Mouse (Mus musculus): ENCODE measurements around the gene Klhl11. TPM values are rescaled to one million over a fixed set of nuclear protein-coding genes. Genes with fewer than 3 reads are reported as not detected.

The Klhl11 gene
- total RNA-seq (2021) = 10 to 100 TPM; 48.8 to 50.0 TPM
- long read RNA-seq, experiment 1, partial matches to known transcripts = 0 of 1 reads
- long read RNA-seq, experiment 1, other reads (novel, unspliced or antisense) = 0 of 1 reads
- long read RNA-seq, experiment 2, partial matches to known transcripts = 0 of 4 reads
- long read RNA-seq, experiment 2, other reads (novel, unspliced or antisense) = 2 of 4 reads

DNA sequence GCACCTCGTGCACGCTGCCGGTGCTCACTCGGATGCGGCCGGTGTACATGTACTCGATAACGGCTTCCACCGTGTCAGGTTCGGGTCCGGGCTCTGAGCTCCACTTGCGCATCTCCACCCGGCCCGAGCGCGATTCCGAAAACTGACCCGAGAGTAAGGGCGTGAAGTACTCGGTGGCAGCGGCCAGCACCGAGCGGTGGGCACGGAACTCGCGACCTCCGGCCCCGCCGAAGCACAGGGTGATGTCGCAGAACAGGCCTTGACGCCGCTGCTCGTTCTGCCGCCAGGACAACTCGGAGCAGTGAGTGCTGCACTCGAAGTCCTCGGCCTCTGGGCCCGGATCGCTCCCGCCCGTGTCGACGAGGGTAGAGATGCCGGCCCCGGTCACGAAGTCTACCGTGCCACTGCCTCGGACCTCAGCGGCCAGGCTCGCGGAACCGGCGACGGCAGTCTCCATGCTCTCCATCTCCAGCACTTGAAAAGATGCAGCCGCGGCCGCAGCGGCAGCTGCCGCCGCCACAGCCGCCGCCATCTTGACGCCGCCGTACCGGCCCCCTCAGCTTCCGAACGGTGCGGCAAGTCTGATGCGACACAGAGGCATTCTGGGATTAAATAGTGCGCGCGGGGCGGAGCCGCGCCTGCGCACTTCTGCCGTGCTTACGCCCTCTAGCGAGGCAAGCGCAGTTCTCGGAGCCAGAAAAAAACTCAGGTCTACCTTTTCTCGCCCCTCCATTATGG is at the start of gene Klhl11:
Gene Klhl11, minus strand, starts transcription at position 545 of the 738 bp plus-strand sequence.
- peak; percentile 84 to 88 for DNase-seq (ENCODE audit: low spot score in 2 of 2)

DNA sequence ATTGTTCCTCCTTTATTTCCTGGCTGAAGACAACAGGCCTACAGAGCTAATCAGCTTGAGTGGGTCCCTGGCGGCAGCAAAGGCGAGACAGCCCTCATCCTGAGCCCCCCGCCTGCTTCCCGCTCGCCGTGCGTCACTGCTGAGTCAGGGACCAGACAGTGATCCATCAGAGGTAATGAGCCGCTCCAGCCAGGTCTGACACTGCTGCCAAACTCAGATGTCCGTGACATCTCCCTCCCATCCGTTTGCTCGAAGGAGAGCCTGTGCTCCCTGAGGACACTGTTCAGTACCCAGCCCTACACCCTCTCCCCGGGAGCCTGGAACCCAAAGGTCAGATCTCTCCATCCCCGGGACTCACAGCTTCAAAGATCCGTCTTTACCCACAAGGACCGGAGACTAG is 48.3 kb upstream of the Klhl11 start:
- DNase-seq (ENCODE audit: low spot score in 2 of 2) = peak in 1 of 2 experiments; percentile 54

DNA sequence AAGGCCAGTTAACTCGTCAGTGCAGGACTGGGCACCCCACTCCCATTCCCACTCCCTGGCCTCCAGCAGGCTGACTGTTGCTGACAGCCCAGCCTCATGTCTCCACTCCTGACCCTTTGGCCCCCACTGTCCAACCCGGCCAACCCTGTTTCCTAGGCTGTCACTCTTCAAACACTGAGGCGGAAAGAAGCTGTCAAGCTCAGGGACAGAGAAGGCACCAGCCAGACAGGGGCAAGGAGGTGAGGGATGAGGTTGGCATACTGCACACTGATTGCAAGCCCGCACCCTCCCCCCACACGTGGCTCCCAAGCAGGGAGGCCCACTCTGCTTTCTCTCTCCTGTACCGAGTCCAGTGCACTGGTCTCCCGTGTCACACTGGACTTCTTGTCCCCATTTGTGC is 46.6 kb upstream of the Klhl11 start:
- DNase-seq (ENCODE audit: low spot score in 2 of 2) = no peak

DNA sequence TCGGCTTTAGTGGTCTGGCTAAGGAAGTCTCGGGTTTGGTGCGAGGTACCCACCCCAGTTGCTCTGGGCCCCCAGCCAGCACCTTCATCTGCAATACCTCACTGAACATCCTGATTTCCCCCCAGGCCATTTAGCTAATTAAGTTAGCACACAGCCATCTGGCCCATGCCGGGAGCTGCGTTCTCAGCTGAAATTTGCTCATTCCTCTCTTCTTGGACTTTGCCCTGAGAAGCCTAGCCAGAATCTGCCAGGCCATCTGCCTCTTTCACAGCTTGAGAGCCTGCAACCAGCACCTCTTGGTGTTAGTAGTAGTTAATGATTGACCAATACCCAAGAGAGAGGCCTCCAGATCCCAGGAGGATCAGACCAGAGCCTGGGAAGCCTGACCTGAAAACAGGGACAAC is 45.6 kb upstream of the Klhl11 start:
- DNase-seq (ENCODE audit: low spot score in 2 of 2) = no peak

DNA sequence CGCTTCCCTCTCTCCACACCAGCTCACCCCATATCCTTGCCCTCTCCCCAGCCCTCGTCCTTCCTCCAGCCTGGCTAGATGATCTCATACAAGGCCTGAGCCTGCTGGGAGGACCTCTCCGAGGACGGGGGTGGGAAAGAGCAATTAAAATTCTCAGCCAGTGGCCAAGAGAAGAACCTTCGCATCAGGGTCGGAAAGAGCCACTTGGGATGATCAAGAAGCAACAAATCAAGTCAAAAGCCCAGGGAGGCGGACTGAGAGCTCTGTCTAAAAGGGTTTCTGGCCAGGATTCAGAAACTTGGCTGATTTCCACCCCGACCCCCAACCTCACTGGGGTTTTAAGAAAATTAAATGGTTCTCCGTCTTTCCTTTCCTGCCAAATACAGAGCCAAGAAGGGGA is 43.8 kb upstream of the Klhl11 start:
- no peak for DNase-seq (ENCODE audit: low spot score in 2 of 2)

DNA sequence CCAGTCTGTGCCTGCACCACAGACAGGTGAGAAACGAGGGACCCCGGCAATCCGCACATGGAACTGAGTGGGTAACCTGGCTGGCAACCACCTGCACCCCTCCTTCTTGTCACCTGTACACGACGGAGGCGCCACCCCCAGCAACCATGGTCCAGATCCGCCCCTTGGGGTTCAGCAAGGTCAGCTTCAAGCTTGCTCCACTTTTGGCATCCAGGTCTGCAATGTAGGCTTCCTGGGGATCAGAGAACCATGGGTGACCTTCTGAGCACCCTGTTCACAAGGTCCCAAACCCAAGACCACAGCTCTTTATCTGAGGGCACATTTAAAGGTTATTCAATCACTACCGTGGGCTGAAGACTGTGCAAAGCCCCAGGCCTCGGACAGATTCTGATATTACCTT is 43.2 kb upstream of the Klhl11 start:
- no peak for DNase-seq (ENCODE audit: low spot score in 2 of 2)

DNA sequence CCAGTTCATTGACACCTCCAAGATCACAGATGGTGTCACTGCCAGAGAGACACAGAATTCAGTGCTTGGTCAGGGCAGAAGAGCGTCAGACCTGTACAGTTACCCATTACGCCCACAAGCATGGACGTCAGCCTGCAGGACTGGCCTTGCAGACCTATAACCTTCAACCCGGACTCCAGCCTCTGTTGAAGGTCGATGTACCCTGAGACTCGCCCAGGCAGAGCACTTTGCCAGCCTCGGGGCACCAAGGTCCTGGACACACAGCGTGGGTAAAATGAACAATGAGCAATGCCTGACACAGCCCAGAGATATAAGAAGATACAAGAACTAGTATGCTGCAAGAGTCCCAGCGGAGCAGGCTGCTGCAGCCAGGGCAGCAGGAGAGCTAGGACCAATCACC is 42.5 kb upstream of the Klhl11 start:
- no peak for DNase-seq (ENCODE audit: low spot score in 2 of 2)

DNA sequence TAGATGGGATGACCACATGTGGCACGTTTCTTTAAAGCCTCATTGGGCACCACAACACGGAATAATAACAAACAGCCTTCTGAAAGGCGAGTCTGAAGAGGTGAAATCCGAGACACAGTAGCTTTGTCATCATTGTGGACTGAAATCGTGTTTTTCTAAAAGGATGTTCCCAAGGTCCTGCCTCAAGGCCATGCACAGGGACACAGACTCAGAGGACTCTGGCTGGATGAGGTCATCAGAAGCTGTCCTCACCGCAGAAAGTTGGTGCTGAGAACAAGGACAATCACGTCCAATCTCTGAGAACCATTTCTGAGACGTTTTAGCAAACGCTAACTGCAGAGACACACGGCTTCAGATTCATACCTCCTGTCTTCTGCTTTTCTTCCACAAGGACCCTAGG is 41.2 kb upstream of the Klhl11 start:
- DNase-seq (ENCODE audit: low spot score in 2 of 2) = no peak

DNA sequence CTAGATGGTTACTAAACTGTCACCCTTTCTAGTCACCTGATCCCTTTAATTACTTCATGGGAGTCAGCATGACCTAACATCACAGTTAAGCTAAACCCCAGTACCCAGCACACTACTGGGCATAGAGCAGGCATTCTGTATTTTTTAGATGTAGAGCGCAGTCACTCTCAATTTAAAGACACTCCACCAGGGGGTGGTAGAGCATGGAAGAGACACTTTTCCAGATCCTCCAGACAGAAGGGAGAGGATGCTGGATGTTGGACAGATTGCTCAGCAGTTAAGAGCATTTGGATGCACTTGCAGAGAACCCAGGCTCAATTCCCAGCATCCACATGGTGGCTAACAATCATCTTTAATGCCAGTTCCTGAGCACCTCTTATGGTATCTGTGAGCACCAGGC is 39.8 kb upstream of the Klhl11 start:
- no peak for DNase-seq (ENCODE audit: low spot score in 2 of 2)

DNA sequence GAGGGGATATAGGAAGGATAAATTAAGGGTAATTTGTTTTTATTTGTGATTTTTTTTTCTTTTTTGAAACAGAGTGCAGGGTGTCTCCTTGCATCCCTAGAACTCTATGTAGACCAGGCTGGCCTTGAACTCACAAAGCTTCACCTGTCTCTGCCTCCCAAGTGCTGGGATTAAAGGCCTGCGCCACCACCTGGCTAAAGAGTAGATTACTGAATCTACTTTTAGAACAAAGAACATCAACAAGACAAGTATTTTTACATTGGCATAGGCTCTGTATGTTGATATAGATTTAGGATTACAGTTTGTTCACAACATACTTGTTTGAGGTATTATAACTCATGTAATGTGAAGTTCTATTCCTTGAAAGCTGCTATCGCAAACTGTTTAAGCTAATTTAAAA is 38.0 kb upstream of the Klhl11 start:
- no peak for DNase-seq (ENCODE audit: low spot score in 2 of 2)

DNA sequence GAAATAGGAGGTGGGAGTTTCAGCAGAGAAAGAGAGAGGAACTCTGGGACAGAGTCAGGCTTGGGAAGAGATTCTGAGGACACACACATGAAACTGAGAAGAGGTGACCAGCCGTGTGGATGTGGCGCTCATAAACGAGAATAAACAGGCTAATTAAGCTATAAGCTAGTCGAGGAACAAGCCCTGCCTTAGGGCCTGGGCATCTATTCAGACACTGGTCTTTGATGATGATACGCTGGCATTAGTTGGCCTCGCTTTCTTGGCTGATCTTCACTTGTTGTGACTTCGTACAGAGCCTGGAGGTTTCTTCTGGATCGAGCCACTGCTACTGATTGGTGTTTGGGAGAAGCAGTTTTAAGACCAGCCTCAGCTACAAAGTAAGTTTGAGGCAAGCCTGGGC is 33.5 kb upstream of the Klhl11 start:
- no peak for DNase-seq (ENCODE audit: low spot score in 2 of 2)

DNA sequence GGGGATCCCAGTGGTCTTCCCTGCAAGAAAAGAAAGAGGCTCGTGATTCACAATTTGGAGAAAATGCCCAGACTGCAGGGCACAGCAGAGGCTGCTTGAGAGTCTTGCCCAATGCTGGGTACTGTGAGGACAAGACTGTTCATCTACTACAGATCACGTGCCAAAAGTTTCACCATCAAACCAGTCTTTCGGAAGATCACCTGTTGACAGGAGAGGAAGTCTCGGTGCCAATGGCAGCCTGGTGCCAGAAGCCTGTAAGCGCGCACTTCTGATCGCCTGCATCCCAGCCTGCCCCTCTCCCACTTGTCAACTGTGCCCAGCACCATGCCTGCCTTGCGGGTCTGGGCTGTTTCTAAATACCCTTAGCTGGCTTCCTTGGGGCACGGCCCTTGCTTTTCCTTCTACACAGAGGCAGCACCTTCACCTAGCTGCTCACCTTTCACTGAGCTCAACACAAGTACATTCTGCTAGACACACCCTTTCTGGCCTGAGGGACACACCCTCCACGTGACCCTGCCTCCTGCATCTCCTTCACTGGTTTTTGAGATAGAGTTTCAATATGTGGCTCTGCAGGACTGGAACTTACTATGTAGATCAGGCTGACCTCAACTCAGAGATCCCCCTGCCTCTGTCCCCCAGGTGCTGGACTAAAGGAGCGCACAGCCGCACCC is 32.6 kb upstream of the Klhl11 start:
- DNase-seq (ENCODE audit: low spot score in 2 of 2) = no peak

DNA sequence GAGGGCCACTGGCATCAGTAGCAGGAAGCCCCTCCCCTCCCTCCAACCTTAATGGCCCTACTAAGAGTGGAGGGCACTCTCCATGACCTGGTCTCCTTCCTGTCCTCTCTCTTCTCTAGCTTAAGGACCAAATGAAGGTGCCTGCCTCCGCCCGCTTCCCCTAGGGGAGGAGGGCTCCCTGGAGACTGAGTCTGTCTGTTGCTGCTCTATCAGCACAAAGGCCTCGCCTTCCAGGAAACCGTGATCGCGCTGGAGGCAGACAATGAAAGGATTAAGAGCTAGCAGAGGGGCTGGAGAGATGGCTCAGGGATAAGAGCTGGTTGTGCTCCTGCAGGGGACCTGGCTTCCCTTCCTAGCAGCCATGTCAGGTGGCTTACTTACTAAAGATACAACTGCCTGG is 28.8 kb upstream of the Klhl11 start:
- DNase-seq (ENCODE audit: low spot score in 2 of 2) = no peak

DNA sequence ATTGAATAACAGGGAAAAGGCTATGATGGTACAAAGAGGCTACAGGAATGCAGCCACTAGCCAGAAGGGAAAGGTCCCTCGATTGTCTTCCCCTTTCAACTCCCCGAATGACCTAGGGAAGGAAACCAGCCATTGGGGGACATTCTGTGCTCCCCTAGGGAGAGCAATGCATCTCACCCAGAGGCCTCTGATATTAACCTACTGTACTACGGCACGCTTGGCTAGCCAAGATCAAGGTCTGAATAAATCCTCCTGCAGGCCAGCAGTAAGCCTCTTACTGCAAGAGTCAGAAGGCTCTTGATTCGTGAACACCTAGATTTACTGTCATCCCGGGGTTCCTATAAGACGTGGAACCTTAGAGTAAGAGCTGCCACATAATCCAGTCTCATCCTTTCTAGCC is 28.1 kb upstream of the Klhl11 start:
- no peak for DNase-seq (ENCODE audit: low spot score in 2 of 2)

DNA sequence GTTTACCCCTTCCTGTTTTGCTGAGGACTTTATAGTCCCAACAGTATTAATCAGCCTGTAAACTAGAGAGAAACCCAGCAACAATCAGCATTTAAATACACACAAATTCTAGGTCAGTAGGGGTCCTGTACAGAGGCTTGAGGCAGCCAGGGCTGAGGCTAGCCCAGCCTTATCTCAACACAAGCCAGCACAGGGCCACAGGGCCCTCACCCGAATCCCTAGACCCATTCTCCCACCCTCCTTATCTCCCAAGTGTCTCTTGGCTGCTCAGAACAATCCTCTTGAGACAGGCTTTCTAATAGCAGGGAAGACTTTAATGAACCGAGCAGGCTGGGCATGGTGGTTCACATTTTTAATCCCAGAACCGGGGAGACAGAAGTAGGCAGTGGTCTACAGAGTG is 27.7 kb upstream of the Klhl11 start:
- no peak for DNase-seq (ENCODE audit: low spot score in 2 of 2)

DNA sequence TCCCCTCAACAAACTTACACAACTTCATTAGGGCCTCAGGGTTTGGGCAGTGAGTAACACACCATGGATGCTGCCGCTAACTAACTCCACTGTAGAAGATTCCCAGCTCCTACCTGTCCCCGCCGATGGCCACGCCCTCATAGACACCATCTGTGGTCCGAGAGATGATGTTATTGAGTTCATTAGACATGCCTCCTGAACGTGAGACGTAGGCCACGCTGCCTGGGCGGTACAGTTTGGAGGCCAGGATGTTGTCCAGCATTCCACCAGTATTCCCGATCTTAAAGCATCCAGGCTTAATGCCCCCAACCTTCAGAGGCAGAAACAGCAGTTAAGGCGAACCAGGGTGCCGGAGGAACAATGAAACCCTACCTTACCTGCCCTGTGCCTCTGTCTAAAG is 21.2 kb upstream of the Klhl11 start:
- DNase-seq (ENCODE audit: low spot score in 2 of 2) = no peak

DNA sequence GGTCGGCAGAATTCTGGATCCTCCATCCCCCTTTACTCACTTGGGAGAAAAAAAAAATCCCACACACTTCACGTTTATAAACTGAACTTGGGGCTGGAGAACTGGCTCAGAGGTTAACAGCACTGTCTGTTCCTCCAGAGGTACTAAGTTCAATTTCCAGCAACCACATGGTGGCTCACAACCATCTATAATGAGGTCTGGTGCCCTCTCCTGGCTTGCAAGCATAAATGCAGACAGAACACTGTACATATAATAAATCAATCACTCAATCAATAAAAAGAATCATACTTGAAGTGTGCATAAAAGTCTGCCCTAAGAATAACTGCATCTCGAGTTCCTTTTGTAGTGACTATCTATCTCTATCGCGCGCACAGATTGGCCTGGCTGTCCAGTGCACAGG is 18.4 kb upstream of the Klhl11 start:
- DNase-seq (ENCODE audit: low spot score in 2 of 2) = no peak

DNA sequence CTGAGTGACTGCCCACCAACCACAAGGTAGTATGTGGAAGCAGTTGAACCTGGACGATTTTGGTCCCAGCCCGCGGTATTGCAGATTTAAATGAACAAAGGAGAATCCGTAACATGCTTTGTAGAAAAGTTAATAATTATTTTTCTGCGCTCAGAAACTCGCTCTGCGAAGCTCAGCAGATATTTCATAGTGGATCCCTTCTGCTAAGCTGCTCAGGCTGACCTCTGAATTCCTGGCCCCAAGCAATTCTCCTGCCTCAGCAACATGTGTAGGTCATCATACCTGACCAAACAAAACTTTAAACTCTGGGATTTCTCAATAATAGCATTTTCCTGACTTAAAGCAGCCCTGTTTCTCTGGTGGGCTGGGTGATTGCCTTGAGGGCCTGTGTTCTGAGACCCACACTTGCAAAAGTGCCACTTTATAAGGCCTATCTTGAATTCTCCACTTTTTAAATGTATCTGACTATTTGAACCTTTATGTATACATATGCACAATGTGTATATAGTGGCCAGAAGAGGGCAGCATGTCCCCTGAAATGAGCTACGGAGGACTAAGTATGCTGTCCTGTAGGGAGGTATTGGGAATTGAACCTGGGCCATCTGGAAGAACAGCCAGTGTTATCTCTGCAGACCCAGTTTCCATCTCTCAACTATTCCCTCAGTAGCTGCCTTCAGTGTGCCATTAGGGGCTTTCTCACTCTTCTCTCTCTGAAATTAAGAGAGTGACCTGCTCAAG is 13.4 kb upstream of the Klhl11 start:
- DNase-seq (ENCODE audit: low spot score in 2 of 2) = no peak

DNA sequence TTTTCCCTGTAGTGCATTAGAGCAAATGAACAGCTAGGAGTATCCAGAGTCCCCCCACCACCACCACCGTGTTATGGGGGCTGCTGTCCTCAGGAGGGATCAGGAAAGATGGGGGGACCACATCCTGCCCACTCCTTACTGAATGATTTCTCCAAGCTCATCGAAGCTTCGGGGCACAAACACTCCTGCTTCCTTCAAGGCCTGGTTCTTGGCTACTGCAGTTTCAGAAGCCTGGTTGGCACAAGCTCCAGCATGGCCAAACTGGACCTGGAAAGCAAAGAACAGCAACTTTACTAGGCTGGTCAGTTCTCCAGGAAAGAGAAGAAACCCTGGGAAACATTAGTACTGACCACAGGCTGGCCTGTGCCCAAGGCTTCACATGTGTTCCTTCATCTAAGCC is 11.9 kb upstream of the Klhl11 start:
- DNase-seq (ENCODE audit: low spot score in 2 of 2) = no peak

DNA sequence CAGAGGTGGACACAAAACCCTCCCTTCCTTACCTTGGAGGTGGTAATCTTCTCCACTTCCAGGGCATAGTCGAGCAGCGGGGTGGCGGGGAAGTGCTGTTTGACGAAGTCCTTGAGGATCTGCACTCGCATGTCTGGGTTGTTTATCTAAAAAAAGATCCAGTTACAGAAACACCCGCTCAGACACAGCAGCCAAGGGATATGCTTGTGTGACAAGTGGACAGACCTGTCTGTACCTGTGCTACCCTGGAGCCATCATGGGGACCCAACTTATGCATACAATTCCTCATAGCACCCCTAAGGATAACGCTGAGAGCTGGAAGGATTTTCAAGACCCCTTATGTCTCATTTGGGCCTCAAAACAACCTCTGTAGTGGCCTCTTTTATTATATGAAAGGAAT is 6.6 kb upstream of the Klhl11 start:
- DNase-seq (ENCODE audit: low spot score in 2 of 2) = no peak

DNA sequence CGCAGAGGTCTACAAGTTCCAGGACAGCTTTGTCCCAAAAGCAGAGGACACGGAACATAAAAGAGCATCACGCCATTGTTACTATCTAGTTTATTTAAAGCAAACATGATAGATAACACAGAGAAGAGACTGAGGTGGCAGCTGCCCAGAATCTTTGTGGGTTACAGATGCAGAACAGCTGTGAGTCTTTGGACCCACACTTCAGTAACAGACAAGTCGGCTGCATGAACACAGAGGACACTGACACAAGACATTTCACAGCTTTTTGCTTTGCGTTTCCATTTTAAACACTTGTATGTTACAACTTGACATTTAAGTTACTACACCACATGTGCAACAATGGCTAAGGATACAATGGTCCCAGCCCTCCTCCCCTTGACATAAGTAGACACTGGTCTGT is 3.7 kb upstream of the Klhl11 start:
- DNase-seq (ENCODE audit: low spot score in 2 of 2) = no peak

DNA sequence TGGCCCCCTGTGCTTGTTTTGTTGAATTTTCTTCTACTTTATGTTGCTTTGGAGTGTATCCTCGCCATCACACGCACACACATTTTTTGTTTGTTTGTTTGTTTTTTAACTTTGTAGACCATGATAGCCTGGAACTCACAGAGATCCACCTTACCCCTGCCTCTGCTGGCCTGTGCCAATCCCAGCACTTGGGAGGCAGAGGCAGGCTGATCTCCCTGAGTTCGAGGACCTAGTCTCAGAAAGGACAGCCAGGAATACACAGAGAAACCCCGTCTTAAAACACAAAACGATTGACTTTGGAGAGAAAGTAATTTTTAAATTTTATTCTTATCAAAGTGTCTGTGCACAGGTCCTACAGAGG is 374 bp upstream of the Klhl11 start:
- no peak for DNase-seq (ENCODE audit: low spot score in 2 of 2)

All from adrenal gland, postnatal 4 days (tissue).